Mouse (Mus musculus) right cerebral cortex, postnatal 14 days (tissue): ENCODE results near the gene Adh1.

Experiments used
- DNase-seq: peaks from one replicate; pipeline ENCODE4 v3.0.0; 2022

Gene Adh1

DNA sequence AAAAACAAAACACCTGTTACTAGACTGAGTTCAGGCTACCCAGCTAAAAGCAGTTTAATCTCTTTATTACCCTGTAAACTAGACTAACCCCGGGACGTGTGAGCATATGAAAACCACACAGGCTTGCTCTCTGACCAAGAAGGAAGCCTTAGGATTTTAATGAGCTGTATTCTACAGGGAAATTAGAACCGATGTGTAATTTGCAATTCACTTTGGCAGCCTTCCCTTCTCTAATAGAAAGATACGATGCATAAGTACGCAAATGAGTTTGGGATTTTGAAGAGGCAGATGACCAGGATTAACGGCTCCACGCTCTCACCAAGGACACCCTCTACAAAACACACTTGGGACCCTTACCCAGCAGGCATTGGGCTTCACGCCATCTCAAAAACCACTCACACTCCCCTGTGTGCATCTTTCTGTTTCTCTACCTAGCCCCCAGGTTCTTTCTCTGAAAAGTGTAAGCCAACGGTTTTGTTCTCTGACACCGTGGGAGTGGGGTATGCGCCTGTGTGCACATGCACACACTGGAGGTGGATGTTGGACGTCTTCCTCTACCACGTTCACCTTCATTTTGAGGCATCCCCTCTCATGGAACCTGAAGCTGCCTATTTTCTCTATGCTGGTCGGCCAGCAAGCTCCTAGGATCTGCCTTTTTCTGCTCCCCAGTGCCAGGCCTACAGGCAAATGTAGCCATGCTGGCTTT, 18.6 kb upstream of the Adh1 start:
- DNase-seq: no peak

DNA sequence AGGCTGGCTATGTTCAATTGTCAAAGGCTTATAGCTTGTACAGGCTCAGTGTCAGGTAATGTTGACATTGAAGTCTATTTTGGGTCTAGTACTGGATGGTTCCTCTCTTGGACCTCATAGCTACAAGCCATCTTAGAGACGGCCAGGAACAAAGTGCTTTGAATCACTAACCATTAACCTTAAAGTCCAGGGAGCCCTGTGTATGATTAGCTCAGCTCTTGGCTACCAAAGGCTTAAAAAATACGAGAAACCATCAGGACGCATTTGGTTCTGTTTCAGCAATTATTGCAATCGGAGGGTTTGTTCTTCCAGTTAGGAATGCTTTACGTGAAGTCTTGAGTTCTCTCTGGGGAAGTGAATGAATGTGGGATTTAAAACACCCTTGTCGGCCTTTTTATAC, 17.9 kb upstream of the Adh1 start:
- no peak for DNase-seq

DNA sequence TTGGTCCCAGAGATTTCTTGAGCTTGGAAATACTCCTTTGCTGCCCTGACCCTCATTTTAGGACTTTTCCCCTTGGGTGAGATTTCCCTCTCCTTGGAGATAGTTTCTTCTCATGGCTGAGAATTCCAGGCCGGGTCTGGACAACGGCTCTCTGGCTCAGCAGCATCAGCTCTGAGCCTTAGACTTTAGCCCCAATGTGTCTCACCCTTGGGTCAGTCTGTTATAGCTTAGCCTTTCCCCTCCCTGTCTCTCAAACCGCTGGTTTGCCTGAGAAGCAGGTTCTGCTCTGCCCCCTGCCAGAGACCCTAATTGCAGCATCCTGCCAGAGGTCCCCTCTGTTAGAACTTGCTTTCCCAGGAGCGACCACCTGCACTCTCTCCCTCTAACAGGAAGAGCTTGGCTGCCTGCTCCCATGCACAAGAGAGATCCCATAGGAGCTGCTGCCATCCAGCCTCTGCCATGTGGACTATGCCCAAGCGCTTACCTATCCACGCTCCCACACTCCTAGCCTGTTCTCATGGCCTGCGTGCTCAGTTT, 16.4 kb upstream of the Adh1 start:
- DNase-seq: no peak

DNA sequence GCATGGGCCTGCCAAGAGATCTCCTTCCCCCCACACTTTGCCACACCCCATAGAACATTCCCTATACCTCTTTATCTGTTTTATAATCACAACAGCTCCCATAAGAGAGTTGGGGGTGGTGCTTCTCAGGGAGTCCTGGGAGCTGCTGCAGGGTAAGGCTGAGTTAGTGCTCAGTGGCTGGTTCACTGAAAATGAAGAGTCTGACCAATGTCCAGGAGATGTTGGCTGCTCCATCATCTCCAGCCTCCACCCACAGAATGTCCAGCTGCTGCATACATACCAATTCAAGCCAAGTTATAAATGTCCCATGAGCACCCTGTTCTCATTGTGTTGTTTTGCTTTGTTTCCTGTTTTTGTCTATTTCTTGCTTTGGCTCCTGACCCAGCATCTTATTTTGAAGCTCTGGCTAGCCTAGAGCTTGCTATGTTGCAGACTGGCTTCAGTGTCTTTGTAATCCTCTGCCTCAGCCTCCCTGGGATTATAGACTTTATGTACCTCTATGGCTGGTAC, 14.2 kb upstream of the Adh1 start:
- no peak for DNase-seq

DNA sequence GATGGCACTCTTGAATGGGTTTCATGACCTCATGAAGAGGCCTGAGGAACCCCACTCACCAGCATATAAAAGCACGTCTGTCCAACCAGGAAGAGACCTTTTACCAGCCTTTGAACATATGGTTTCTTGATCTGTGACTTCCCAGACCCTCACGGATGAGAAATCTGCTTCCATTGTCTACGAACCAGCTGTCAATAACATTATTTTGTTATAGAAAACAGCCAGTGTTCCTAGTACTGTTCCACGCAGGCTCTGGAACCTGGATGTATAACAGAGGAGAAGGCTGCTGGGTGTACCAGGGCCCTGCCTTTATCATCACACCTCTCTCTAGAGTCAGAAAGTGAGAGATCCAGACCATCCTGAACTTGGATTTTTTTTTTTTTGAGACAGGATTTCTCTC, 13.6 kb upstream of the Adh1 start:
- DNase-seq: no peak

DNA sequence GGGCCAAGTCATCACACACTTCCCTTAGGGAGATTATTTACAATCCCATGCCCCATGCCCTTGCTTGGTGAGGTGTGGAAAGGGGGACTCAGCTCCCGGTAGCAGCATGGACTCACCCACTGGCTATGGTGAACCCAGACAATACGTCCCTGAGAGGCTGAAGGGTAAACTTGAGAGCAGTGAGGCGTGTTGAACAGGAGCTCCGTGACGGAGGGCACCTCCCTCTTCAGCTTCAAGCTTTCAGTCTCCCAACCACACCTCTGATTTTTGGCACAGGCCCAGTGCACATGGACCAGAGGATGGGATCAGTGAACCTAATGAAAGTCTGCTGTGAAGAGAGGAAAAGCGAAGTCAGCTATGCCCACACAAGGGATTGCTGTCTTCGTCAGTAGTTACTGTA, 12.8 kb upstream of the Adh1 start:
- no peak for DNase-seq

DNA sequence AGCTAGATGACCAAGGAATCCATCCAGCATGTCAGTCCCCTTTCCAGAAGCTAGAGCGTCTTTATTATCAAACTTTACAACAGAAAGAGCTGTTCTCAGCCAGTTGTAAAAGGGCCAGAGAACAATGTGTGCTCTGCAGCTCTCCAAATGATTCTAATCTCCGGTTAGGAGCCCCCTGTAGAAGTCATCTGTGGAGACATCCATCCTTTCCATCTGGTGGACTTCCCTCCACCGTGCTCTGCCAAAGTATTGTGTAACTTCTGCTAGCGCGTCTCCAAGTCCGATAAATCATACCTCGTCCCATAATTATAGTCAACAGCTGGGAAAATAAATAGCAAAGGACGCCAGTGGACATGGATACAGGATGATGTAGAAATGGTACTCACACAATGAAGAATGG, 12.0 kb upstream of the Adh1 start:
- no peak for DNase-seq

DNA sequence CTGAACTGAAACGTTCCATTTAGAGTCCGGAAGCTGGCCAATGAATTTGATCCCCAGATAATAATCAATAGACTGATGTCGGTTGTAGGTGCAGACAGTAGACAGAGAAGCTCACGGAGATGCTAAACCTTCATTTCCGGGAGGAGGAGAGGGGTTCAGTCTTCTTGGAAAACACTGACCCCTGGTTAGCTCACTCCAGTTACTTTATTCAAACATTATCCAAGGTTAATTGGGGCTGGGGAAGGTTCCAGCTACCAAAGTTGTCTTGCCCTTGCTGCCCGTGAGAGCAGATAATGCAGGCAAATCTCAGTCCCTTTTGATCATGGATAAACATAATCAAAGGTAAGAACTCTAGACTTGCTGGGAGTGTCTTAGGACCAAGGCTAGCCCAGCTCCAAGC, 9.6 kb upstream of the Adh1 start:
- DNase-seq: no peak

DNA sequence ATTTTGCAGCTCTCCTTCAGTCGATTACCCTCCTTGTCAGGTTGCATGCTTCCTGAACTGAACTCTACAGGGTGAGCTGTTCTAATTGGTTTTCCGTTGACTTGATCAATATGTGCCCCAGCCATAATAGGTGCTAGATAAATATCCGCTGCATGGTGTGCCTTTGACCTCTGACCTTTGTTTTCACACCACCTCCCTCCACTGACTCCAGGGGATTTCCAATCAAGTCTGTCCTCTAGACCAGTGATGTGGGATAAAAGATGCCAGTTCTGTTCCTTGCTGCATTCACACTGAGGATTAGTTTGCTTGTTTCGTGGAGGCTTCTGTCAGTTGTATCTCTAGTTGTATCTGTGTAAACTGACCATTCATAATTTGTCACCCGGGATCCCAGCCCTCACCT, 6.6 kb upstream of the Adh1 start:
- DNase-seq: no peak

DNA sequence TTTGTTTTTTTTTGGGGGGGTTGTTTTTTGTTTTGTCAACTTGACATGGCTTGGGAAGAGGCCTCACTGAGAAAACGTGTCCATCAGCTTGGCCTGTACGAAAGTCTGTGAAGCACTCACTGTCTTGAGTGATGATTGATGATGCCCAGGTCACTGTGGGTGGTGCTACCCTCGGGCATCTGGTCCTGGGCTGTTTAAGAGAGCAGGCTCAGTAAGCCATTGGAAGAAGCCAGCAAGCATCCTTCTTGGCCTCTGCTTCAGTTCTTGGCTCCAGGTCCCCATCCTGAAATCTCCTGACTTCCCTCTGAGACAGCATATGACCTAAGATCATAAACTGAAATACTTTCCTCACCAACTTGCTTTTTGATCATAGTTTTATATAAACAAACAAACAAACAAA, 5.4 kb upstream of the Adh1 start:
- no peak for DNase-seq

DNA sequence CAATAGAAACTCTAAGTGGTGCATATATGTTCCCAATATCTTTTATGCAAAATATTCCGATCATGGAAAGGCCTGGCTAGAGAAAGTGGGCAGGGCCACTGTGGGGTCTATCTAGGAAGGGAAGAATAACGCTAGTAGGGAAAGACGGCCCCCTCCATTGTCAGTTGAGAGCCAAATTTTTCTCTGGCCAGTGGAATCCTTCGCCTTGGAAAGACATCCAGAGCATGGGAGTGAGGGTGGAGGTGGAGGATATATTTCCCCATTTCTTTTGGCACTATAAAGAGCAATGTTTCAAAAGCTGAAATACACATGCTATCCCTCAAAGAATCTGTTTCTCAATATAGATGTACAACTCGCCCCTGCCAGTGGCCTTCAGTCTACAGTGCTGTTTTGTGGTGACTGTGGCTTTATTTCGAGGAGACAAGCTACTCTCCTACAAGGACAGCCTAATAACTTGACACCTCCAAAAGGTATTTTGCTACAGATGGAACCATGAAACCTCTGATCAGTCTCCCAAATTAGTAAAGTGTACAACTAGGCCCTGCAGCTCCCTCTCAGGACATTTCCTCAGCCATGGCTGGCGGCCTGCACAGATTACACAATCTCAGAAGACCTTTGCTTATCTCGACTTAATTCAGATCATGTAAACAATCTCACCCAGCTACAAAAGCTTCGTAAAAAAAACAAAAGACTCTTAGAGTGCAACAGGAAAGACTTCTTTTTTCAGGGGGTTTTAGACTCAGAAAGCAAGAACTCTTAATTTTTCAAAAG, 4.8 kb upstream of the Adh1 start:
- no peak for DNase-seq

DNA sequence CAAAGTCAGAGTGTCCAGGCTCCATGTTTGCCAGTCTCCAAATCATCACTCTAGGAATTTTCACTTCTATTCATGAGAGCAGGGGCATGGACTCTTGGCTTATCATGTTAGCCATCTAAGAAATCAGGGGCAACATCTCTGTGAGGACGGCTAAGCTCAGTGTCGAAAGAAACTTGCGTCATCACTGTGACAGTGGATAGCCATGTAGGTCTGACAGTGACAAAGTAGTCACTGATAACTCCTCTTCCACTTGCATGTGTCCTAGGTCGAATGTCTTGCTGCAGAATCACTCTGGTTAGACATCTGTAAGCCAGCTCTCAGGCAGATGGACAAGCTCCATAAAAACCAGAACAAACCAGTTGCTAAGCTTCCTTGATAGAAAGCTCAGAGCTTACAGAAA, 1.8 kb downstream of the Adh1 start:
- no peak for DNase-seq

DNA sequence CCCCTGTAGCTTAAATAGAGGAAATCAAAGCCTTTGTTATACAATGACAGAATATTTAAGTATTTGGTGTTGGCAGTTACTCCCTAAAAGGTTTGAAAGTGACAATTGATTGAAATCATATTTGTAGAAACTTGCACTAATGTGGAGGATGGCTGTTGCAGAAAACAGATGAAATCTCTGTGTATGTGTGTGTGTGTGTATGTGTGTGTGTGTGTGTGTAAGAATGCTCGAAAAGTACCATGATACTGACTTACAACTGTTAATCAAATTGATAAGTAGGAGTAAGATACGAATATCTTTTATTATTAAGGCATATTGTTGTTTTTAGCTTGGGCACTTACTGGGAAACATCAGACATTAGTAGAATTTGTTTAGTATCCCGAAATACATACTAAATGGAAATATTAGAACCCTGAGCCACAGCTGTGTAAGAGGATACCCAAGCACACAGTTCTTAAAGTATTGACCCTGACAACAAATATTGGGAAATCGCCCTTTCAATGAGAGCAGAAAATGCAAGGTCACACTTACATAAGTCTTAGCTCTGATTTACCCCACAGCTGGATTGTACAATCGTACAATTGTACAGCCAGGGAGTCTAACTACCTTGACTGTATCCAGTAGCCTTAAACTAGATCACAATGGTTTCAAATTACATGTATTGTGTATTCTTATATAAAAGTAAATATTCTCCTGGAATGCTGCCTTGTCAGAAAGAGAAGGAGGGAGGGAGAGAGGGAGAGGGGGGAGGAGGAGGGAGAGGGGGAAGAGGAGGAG, 2.6 kb downstream of the Adh1 start:
- DNase-seq: no peak

DNA sequence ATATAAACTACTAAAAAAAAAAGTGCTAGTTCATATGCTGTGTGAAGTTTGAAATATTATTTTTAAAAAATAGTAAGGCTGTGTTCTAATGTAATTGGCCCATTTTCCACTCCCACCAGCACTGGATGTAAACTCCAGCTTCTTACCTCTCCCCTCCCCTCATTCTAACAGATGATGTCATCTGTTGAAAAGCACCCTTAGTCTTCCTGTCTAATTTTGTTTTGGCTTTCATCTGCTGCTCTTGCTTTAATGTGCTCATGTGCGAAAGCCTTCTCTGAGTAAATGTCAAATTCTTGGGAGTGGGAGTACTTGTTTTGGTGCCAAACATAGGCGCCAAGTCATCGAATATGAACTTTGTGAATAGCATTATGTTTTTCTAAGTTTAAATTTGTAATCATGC, 3.9 kb downstream of the Adh1 start:
- DNase-seq: no peak

DNA sequence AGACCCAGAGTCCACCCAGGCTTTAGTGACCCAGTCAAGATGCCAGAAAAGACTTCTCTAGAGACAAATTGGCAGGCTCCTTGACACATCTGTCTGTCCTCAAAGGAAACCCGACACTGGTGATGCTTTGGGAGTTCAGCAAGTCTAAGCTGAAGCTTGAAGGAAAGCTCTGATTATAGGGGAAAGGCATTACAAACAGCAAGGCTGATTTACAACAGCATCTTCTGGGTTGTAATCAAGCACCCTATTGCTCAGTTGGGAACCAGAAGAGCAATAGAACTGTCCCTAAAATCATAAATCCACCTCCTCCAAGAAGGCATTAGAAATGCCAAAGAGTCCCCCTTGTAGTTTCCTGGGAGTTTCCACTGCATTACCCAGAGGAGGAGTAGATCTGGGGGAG, 9.7 kb downstream of the Adh1 start:
- DNase-seq: no peak

DNA sequence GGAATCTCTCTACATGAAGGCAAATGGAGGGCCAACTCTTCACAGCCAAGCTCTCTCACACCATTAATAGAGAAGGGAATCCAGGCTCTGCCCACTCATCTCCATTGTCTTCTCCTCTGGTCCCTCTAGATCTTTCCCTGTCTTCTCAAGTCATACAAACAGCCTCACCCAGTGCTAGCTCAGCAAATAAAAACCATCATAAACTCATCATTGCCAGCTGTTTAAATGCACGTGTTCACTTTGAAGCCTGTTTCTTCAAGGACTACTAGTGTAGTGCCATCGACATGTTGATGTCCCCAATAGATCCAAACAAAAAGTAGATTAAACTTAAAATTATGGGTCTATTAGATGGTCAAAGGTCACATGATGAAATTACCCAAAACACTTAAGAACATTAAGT, 10.5 kb downstream of the Adh1 start:
- no peak for DNase-seq

DNA sequence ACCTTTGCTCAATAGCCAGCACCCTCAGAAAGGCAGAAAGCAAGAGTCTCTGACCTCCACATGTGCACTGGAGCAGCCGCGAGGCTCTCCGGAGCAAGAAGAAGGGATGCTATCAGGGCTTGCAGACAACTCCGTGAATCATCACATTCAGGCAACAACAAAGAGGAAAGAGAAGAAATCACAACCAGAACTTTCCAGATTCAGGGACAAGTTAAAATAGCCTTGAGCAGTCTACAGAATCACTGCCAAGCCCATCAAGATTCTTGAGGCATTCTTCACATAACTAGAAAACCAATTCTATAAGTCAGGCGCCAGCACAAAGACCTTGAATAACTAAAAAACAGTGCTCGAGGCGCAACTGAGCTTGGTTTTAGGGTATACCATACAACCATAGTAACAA, 12.3 kb downstream of the Adh1 start:
- DNase-seq: no peak

DNA sequence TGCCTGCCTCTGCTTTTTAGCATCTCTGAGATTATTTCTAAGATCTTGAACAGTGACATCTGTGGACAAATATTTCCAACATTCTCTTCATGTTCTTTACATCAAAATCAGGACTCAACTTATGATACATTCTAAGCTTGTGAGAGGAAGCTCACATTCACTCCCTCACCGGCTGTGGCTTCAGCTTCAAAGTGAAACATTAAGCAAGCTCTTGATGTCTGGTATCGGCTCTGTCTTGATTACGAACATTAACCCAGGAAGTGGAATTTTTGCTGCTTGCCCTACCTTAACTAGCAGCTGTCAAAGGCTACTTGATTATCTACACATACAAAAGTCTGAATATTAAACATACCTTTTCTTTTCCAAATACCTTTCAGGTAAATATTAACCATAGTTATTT, 14.3 kb downstream of the Adh1 start:
- DNase-seq: no peak

DNA sequence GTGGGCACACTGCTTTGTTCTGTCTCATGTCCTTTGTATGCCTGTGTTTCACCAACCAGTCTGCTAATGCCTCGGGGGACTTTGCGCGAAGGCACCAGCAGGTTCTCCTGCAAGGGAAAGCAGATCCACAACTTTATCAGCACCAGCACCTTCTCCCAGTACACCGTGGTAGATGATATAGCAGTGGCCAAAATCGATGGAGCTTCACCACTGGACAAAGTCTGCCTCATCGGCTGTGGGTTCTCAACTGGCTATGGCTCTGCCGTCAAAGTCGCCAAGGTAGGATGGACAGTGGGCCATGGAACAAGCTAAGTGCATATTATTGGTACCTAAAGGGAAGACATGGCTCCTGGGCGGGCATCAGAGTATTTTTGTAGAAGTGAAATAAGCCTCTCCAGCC, 21.8 kb downstream of the Adh1 start:
- DNase-seq: no peak

DNA sequence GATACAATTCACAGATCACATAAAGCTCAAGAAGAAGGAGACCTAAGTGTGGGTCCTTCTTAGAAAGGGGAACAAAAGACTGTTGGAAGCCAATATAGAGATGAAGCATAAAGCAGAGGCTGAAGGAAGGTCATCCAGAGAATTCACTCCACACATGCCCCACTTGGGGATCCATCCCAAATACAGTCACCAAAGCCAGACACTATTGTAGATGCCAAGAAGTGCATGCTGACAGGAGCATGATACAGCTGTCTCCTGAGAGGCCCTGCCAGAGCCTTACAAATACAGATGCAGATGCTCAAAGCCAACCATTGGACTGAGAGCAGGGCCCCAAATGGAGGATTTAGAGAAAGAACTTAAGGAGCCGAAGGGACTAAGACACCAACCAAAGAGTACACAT, 23.0 kb downstream of the Adh1 start:
- DNase-seq: no peak

DNA sequence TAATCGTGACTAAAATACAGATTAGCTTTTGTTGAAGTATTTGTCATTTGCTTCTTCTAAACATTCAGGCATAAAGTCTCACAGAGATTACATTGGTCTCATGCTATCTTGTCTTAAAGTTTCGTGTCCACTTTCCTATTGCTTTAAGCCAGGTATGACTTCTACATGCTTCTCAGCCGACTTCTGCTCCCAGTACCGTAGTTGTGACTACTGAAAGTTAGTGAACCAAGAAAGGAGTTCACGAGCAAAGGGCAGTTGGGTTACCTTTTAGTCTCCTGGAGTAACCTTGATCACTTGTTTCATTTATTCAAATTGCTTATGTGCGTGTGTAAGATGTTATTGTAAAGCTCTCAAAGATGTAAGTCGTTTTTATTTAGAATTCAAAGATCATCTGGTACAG, 25.2 kb downstream of the Adh1 start:
- DNase-seq: no peak

DNA sequence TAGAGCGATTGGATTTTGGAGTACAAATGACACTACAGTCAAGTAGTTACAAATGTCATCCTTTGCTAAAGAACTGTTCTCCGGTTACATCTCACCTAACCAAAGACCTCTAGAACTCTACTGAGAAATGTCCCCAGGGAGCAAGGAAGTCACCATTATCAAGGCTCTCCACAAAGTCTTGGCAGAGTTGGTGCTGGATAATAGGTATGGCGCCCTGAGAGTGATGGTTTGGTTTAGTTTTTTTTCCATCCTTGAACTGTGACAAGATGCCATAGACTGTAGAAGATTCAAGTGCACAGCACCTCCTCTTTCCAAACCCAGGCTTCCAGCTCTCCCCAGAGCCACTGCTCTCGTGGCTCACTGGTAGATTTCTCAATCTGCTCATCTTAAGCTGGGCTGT, 26.9 kb downstream of the Adh1 start:
- DNase-seq: no peak

DNA sequence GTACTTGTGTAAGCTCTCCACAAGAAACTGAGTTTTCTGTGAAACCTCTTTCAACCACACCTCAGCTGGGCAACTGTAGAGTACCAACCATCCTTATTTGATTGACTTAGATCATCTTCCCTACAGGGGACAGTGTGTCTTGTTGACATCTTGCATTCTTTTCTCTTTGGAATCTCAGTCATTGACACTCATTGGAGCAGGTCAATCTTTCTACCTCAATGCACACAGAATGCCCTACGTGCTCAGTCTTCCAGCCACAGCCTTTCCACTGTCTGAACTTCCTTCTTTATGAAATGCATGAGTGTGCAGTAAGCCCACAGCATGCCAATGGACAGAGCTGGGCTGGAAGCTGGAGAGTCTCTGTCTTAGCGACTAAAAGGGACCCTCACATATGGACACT, 29.9 kb downstream of the Adh1 start:
- DNase-seq: no peak
